Mouse (Mus musculus) thymus, adult 18-20 months (tissue): ENCODE measurements around the gene Irf2.

Experiments
- DNase-seq, 2 experiments: peaks; one replicate each; pipeline ENCODE4 v3.0.0; 2022; ENCODE audit warnings: mixed read lengths in 2 of 2

Irf2 gene

DNA sequence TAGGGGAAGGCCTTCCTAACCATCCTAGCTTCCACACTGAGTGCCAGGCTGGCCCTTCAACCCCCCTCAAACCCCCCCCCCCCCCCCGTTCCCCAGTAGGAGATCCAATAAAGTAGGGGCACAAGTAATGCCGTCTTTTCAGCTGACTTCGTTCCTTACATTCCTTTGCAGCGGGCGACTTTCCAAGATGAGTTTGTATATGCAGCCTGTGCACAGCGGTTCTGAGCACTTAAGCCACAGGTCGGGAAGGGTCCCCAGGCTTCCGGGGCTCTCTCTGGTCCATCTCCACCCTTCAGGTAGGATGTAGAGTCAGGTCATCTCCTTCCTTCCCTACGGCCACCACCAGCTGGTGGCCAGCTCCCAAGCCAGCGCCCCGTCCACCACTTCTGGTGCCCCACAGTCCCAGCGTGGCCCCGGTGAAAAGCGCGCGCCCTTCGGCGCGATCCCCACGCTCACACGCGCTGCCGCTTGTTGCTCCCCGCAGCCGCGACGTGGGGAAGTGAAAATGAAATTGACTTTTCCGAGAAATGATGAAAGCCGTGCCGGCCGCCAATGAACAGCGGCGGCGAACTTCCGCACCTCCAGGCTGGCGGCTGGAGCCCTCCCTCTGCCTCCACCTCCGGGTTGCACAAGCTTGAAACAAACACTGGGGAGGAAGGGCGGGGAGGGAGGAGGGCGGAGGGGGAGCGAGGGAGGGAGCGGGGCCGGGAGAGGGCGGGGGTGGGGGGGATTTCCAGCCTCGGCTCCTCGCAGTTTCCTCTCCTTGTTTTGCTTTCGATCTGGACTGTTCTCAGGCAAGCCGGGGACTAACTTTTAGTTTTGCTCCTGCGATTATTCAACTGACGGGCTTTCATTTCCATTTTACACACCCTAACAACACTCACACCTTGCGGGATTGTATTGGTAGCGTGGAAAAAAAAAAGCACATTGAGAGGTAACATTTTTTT is at the start of gene Irf2:
Gene Irf2, plus strand, starts transcription at position 730 of the 947 bp plus-strand sequence.
- DNase-seq: peak; percentile 89 to 92

DNA sequence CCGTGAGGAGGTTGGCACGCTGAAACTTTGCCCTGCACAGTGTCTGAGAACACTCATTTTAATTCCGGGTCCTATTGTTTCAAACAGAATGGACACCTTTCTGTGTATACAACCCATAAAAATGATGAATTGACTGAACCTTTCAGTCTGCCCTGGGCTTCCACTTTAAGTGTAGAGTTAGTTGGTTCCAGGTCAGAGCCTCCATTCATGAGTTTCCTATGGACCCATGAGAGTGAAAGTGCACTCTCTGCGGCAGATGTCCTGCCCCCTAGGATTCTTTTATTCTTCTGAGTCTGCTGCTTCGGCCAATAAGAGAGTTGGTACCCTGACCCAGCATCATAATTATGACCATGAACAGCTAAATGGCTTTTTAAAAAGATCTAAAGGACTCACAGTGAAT is 49.4 kb upstream of the Irf2 start:
- DNase-seq: no peak

DNA sequence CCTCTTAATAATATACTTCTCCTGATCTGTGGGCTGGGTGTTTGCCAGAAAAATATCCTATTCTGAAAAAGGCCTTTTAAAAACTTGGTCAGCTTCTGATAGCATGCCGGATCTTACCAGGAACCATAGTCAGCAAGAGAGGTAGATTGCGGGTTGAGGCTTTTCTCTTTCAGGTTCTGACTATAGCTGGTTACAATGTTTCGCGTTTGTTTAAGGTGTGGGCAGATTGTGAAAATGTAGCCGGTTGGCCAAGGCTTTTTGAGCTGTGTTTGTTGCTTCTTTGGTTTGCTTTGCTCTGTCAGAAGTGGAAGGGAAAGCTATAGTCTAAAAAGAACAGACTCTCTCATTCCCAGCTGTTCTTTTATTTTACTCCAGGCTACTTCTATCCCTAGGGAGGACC is 49.0 kb upstream of the Irf2 start:
- DNase-seq: no peak

DNA sequence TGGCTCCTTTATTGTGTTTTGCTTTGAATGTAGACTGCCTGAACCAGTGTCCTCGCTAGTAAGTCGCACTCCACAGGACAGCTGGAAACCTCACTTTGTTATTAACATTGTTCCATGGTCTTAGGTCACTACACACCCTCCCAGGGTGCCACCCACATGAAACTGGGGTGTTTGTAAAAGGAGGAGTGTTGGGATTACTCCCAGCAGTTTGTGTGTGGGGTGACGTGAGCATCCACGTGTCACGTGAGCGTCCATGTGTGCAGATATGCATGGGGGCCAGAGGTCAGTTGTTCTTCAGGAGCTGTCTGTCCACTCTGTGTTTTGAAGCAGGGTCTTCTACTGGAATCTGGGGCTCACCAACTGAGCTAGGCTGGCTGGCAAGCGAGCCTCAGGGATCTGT is 48.2 kb upstream of the Irf2 start:
- no peak for DNase-seq

DNA sequence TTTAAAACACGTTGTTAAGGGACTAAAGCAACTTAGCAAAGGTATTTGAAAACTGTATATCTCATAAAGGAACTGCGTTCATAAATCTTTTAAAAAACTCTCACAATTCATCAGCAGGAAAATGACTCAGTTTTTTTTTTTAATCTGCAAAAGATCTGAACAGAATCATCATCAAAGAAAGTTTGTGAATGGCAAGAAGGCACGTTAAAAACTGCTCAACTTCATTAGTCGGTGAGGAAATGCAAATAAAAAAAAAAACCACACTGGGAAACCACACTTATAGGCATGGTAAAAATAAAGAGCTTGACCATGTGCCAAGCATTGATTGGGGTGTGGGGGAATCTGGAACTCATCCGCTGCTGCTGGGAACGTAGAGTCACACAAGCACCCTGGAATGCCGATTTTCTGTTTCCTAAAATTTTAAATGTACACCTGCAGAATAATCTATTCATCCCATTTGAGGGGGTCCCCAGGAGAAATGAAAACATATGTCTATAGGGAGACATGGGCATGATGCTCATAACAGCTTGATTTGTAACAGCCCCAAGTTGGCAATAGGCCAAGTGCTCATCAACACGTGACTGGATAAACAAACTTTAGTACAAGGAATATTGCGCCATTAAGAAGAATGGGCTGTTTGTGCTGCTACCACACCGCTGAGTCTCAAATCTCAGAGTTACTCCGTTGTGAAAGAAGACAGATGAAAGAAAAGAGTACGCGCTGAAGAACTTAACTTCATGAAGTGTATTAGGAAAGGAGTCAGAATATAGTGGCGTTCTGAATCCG is 43.1 kb upstream of the Irf2 start:
- no peak for DNase-seq

DNA sequence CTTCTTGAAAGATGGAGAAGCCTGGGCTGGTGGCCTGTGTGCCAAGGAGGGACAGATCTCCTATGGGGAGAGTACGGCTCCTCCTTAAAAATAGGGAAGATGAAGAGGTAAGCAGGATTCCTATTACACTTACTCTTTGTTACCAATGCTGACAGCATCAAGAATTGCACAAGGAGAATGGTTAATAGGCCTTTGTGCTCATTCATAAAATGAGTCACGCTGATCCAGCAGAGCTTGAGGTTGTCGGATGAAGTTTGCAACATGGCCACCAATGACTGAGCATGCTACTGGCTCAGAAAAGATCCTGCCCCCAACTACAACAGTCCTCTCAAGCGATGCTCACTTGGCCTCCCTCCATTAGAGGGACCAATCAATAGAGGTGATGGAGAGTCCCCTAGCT is 42.0 kb upstream of the Irf2 start:
- no peak for DNase-seq

DNA sequence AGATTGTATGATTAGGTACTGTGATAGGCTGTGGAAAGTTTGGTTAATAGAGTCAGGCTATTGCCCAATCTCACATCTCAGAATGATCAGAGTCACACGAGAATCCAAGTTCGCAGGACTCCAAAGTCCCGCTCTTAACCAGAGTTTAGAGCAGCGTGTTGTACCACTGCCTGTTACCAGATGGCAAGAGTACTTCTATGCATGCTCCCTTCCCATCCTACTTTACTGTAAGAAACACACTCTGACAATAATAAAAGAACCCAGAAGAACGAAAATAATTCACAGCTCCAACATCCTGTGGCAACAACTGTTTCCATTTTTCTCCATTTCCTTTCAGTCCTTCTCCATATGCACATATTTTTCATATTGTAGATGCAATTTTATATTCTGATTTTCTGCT is 41.4 kb upstream of the Irf2 start:
- no peak for DNase-seq

DNA sequence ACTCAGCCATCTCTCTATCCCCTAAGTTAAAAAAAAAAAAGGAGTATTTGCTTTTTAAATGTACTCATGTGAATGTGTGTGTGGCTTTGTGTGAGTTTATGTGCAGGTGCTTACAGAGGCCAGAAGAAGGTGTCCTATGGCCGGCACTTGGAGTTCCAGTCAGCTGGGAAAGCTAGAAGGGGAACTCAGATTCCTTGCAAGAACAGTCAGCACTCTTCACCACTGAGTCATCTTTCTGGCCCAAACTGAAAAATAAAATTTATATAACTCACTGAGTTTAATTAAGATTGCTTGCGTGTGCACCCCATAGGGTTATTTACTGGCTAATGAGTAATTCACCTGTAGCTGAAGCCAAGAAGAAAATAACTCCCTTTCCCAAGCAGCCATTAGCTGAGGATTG is 34.4 kb upstream of the Irf2 start:
- DNase-seq: no peak

DNA sequence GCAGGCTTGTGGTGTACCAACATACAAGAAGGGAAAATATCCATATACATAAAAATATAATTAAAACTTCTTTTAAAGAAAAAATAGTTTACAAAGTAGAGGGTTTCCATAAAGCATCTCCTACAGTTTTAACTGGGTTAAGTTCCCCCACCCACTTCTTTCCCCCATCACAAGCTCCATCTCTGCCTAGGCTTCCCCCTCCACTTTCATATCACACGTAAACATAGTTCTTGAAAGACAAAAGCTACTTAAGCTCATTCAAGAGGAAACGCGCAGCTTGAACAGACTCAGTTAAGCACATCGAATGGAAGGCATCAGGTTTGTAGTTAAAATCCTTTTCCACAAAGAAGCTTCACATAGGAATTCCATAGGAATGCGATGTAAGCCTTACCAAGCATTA is 32.8 kb upstream of the Irf2 start:
- DNase-seq: no peak

DNA sequence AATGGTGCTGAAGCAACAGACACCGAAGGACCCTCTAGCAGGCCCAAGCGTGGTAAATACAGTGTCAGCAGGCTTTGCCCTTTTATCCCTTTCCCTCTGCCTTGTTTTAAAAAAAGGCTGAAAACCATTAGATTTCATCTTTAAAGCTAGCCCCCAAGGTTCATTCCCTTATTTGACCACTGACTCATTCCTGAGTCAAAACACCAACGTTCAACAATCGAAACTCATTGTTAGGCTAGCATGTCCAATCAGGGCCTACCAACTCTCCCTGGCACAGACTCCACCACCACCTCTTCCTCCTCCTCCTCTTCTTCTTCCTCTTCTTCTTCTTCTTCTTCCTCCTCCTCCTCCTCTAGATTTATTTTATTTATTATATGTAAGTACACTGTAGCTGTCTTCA is 30.2 kb upstream of the Irf2 start:
- DNase-seq: no peak

DNA sequence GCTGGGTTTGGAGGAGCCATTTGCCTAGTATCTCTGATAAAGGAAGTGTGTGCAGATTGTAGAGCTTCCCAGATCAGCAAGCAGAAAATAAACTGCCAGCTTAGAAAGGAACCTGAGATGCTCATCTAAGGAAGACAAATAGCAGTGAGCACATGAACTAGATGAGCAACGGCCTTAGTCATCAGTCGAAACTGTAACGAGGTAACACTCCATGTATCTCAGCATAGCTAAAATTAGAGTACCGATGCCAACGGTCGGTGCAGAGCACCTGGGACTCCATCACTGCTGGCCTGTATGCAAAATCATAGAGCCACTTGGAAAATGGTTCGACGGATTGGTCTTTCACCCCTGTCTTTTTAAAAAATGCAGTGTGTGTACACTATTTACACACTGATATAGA is 29.2 kb upstream of the Irf2 start:
- no peak for DNase-seq

DNA sequence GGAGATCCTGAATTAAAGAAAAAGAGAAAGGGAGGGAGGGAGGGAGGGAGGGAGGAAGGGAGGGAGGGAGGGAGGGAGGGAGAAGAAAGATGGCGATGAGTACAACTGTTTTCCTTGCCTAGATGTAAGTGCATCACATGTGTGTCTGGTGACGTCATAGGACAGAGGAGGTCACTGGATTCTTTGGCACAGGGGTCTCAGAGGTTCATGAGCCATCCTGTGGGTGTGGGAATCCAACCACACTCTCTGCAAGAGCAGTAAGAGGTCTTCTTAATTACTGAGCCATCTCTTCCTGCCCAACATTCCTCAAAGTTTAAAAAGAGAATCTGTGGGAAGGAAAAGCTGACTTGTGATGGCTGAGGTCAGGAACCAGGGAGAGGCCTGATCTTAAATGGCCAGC is 28.0 kb upstream of the Irf2 start:
- DNase-seq: no peak

DNA sequence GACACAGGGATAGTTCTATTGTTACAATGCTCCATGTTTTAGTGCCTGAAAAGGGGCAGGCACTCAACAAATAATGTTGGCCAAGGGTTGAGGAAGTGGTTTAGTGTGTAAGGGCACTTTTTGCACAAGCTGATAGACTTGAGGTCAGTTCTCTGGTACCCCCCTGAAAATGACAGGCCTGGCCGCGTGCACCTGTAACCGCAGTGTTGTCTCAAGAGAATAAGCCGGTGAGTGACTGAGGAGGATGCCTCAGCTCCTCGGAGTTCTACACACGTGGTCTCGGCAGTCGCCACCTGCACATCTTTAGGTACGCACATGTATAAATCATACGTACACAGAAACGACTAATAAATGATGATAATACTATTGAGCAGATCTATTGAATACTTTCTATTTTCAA is 26.4 kb upstream of the Irf2 start:
- DNase-seq: peak; percentile 25 to 49

DNA sequence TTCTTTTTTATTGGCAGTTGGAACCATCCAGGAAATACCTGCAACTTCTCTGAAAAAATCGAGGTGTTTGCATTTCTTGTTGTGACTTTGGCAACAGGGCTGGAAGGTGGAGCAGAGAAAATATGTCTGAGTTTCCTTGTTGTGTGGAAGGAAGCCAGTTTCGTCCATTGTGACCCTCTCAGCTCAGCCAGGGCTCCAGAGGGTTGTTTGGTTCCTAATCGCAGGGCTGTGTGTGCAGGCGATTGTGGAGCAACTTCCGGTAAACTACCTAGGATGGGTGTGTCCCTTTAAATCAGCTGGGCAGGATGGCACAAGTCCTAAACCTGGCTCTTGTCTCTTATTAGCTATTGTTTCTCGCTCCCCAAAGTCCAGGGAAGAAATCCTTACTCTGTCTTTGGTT is 25.7 kb upstream of the Irf2 start:
- DNase-seq: no peak

DNA sequence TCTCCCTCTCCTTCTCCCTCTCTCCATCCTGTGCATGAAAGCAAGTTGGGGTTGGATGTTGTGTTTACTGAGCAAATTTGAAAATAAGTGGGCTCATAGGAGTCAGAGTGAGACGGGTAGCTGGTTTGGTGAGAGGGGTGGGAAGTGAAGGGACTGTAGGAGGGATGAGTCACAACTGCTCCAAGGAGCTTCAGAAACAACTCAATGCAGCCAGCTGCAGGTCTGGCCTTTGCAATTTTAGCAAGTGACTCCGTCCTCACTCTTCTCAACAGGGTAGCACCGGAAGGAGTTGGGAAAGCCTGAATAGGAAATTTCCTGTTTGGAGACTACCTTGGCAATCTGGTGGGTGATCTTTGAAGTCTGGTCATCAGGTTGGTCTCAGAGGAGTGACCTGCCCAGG is 25.1 kb upstream of the Irf2 start:
- no peak for DNase-seq

DNA sequence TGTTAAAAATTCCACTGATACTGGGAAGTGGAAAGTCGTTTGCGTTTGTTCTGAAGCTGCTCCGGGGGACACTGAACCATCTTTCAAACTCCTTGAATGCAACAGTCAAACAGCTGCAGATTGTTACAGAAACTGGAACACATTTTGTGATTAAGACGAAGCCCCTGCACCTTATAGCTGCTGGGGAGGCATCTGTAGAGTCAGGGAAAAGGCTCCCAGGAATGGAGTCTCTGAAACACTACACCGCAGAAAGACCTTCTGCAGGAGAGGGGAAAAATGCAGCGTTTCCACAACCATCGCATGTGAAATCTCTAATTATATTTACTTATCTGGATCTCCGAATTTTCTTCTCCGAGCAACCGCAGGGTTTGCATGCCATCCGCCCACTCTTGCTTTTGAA is 23.1 kb upstream of the Irf2 start:
- no peak for DNase-seq

DNA sequence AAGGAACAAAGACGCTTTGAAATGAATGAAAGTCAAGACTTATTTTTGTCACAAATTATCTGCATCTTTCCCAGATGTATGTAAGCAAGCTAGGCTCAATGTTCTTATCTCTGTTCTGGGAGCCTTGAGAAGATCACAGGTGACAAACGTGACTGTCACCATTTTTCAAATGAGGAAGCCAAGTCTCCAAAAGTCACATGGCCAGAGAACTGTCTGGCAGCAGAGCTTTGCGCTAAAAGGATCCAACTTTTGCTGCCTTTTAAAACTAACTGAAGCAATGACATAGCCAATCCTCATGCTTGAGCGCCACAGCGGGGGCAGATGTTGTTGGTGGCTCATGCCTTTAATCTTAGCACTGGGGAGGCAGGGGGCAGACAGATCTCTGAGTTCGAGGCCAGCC is 22.4 kb upstream of the Irf2 start:
- no peak for DNase-seq

DNA sequence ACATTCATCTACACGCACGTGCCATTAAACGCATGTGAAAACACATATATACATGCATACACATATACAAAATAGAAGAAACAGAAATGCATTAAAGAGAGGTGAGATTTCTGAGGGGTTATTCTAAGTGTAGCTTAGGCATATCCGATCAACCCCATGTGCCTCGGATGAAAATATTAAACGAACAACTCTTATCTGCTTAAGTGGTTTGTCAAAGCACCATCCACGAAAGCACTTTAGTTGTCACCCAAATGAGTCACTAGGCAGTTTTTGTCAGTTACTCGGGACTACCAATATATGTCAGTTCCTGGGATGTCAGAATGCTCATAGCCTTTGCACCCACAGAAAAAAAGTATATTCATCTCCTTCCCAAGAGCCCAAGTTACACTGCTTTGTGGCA is 21.2 kb upstream of the Irf2 start:
- no peak for DNase-seq

DNA sequence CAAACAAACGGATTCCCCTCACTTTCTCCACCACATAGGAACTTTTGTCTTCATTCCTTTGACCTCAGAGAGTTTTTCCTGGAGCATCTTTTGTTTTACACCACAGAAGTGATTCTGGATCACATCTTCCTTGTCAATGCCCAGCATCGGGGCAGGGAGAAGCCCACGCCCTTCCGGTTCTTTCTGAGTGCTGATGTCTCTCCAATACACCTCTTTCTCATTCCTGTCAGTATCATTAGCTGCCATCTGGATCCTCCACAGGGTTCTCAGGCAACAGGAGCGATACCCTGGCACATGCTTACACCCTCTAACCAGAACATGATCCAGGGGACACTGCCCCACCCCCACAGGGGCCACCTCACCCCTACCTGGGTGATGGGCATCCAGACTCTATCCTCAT is 20.8 kb upstream of the Irf2 start:
- DNase-seq: no peak

DNA sequence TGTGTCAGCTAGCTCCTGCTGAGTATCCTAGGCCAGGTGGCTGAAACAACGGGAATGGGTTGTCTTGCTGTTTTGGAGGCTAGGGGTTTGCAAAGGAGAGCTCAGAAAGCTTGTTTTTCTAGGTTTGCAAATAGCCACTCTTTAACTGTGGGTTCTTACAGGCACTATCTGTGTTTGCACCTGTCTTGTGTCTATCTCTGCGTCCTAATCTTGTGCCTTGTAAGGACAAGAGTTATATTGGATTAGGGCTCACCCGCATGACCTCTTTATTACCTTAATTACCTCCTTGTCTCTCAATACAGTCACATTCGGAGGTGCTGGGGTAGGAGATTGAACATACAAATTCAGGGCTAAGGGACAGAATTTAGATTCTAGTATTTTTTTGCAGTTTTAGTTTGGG is 18.9 kb upstream of the Irf2 start:
- DNase-seq: no peak

DNA sequence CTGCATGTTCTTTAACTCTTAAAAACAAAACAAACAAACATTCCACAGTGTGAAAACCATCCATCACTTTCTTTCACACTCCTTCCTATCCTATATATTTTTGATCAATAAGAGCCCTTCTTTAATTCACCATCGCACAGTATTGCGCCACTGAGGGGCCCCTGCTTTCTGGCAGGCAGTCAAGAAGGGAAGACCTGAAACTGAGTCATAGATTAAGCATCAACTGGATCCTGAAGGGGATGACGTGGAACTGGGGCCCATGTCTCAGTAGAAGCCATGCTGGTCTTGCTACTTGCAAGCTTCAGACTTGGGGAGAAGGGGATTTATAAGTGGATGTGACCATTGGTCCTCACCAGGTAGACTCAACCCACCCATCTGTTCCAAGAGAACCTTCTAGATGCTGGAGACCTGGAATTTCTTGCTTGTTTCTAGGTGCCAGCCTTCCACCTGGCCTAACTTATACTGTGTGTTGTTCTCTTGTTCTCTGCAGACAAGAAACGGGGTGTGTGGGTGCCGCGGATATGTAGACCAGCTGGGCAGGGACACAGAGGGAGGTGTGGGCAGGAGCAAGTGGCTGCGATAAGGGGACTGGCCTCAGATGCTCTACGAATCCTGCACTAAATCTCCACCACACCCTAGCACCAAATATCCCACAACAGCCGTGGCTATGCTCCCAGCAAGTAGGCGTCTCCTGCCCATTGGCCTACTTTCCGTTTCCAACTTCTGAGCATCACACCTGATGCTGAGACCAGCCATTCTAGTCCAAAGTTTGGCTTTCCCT is 18.3 kb upstream of the Irf2 start:
- no peak for DNase-seq

DNA sequence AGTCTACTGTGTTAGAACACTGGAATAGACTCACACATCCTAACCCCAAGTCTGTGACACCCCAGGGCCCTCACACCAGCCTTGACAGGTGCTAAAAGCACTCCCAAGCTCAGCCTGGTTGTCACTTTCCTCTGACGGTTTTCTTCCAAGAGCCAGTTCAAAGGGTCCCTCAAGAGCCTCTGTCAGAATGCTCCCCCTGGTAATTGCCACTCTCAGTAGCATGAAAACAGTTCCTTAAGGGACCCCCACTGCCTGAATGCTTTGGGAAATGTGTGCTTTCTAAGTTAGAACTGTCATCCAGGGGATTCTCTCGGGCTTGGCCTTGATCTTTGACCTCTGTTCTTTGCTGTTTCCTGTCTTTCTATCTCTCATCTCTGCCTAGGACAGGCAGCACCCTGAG is 17.0 kb upstream of the Irf2 start:
- peak in 1 of 2 experiments; percentile 22 for DNase-seq

DNA sequence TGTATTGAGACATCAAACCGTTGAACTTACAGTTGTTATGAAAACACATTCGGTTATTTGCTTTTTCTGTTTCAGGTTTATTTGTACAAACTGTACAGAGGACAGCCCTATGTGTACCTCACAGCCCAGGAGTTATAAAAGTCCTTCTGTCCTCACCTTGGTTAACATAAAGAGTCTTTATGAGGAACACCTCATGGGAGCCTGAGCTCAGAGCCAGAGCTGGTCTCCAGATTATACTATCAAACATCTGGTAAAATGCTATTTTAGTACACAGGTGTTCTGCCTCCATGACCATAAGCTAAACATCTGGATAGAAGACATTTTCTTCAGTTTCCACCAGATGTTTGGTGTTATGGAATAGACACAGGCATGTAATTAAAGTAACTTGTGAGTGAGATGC is 13.1 kb upstream of the Irf2 start:
- DNase-seq: no peak
